Mouse (Mus musculus) hindbrain, postnatal 0 days (tissue): ENCODE data around the gene Pheta1. TPM values are rescaled to one million over a fixed set of nuclear protein-coding genes. Genes with fewer than 3 reads are reported as not detected.

Experiments
- ATAC-seq: fragments of 200-750 bp; cut with Nextera tagmentation; 2 replicates; pipeline ENCODE4 v1.8.0; 2017; ENCODE audit warnings: mild to moderate bottlenecking, moderate TSS enrichment, moderate library complexity
- DNase-seq: peaks from one replicate; pipeline ENCODE4 v3.0.0-alpha.2; 2015; ENCODE audit warnings: low spot score
- H3K27ac ChIP-seq: fragments of 300-500 bp; sonication (generic); 2 replicates; pipeline ENCODE4 v1.5.1; 2014; ENCODE audit warnings: mild to moderate bottlenecking
- H3K27me3 ChIP-seq: fragments of 300-500 bp; sonication (generic); 2 replicates; pipeline ENCODE4 v1.6.1; 2014; ENCODE audit warnings: low read length, mixed read lengths; ENCODE audit not compliant: insufficient read depth
- H3K36me3 ChIP-seq: fragments of 300-500 bp; sonication (generic); 2 replicates; pipeline ENCODE4 v1.6.1; 2014; ENCODE audit warnings: low read length, mixed read lengths; ENCODE audit not compliant: insufficient read depth
- H3K4me1 ChIP-seq: fragments of 300-500 bp; sonication (generic); 2 replicates; pipeline ENCODE4 v1.6.1; 2014; ENCODE audit warnings: antibody characterized with exemption, low read length, mixed read lengths; ENCODE audit not compliant: insufficient read depth
- H3K4me2 ChIP-seq: fragments of 300-500 bp; sonication (generic); 2 replicates; pipeline ENCODE4 v1.6.1; 2014; ENCODE audit warnings: low read depth, mild to moderate bottlenecking, low read length, moderate library complexity, mixed read lengths
- H3K4me3 ChIP-seq: fragments of 300-500 bp; sonication (generic); 2 replicates; pipeline ENCODE4 v1.5.1; 2014; ENCODE audit warnings: low read length
- H3K9ac ChIP-seq: fragments of 300-500 bp; sonication (generic); replicated peaks from 2 replicates; pipeline ENCODE4 v1.6.1; 2014; ENCODE audit warnings: mild to moderate bottlenecking, low read length, moderate library complexity, mixed read lengths
- H3K9me3 ChIP-seq: fragments of 300-500 bp; sonication (generic); 2 replicates; pipeline ENCODE4 v1.6.1; 2016; ENCODE audit warnings: low read length, mixed read lengths
- CTCF ChIP-seq: IDR thresholded peaks from 2 replicates; pipeline ENCODE4 v1.5.1; 2016; ENCODE audit warnings: antibody characterized with exemption, control low read depth, low read depth
- whole genome bisulfite sequencing: fragments of 180-500 bp; shearing (Covaris S2); extraction: QIAGEN DNeasy Blood & Tissue Kit; methylation state at CpG from one replicate; pipeline ENCODE4 v1.1.7; 2014; 5-methylcytosine and 5-hydroxymethylcytosine counted together
- polyA plus RNA-seq: library from polyadenylated mRNA; unstranded; fragments of >200 nt; fragmentation: Nextera tagmentation; extraction: Ambion mirVana; gene quantifications from 2 replicates; pipeline ENCODE4 v1.2.1, GENCODE M21; 2015
- total RNA-seq: library from RNA; depleted of rRNA; stranded (reverse); fragments of >200 nt; gene quantifications from 2 replicates; pipeline ENCODE4 v1.2.3, GENCODE M21; 2014

Gene Pheta1
- total and polyA plus RNA-seq, 2 experiments from 2014 or later: 28.3 to 52.5 TPM

- TF ChIP-seq CTCF: no peak
- ATAC-seq (no peak), DNase-seq (no peak)
- Histone ChIP-seq H3K4me3 (no peak overlapping the region), H3K4me1 (0 out of 2 replicates have a peak, but pooled peaks cover 5% of the 10 kb centered on the region), H3K27ac (no peak overlapping the region), H3K4me2 (no peak overlapping the region), H3K9me3 (no peaks in the 10 kb centered on the region), H3K9ac (no peak overlapping the region), H3K27me3 (no peaks in the 10 kb centered on the region), H3K36me3 (peaks cover 43% of the 10 kb centered on the region)
- WGBS: 97% methylated on average over 4 of the region's 4 CpGs
Observed at GRCm38 (mm10) chr5:121818862-121819261, 29.9 kb upstream of the Pheta1 start.

GRCm38 (mm10) chr5:121819559-121819958 is 29.2 kb upstream of the Pheta1 start:
- Histone ChIP-seq H3K9ac (no peak overlapping the region), H3K36me3 (peaks cover 37% of the 10 kb centered on the region), H3K4me2 (no peak overlapping the region), H3K27ac (no peak overlapping the region), H3K9me3 (no peaks in the 10 kb centered on the region), H3K27me3 (no peaks in the 10 kb centered on the region), H3K4me1 (0 out of 2 replicates have a peak, but pooled peaks cover 7% of the 10 kb centered on the region), H3K4me3 (no peak overlapping the region)
- TF ChIP-seq CTCF: no peak
- WGBS: 92% methylated on average over 5 of the region's 5 CpGs
- no peak for ATAC-seq
- no peak for DNase-seq

- no peak overlapping the region for H3K4me3 ChIP-seq
- H3K27me3 ChIP-seq: no peaks in the 10 kb centered on the region
- no peak overlapping the region for H3K27ac ChIP-seq
- H3K4me2 ChIP-seq: no peak overlapping the region
- no peak for TF ChIP-seq CTCF
- no peak for DNase-seq
- H3K9ac ChIP-seq: no peak overlapping the region
- H3K9me3 ChIP-seq: no peaks in the 10 kb centered on the region
- H3K36me3 ChIP-seq: peaks cover 37% of the 10 kb centered on the region
- no peak for ATAC-seq
- H3K4me1 ChIP-seq: 0 out of 2 replicates have a peak, but pooled peaks cover 7% of the 10 kb centered on the region
- WGBS: 93% methylated on average over 2 of the region's 2 CpGs
Observed at GRCm38 (mm10) chr5:121820161-121820560, 28.6 kb upstream of the Pheta1 start.

GRCm38 (mm10) chr5:121820657-121821056 is 28.1 kb upstream of the Pheta1 start:
- Histone ChIP-seq H3K4me1 (0 out of 2 replicates have a peak, but pooled peaks cover 7% of the 10 kb centered on the region), H3K9ac (no peak overlapping the region), H3K4me2 (no peak overlapping the region), H3K27me3 (no peaks in the 10 kb centered on the region), H3K36me3 (peaks cover 37% of the 10 kb centered on the region), H3K9me3 (no peaks in the 10 kb centered on the region), H3K27ac (no peak overlapping the region), H3K4me3 (no peak overlapping the region)
- ATAC-seq (no peak), DNase-seq (no peak)
- WGBS: 83% methylated on average over 3 of the region's 3 CpGs
- TF ChIP-seq CTCF: no peak

- Histone ChIP-seq H3K9ac (no peak overlapping the region), H3K9me3 (no peaks in the 10 kb centered on the region), H3K4me1 (0 out of 2 replicates have a peak, but pooled peaks cover 7% of the 10 kb centered on the region), H3K27me3 (no peaks in the 10 kb centered on the region), H3K4me2 (no peak overlapping the region), H3K36me3 (peaks cover 36% of the 10 kb centered on the region), H3K4me3 (no peak overlapping the region), H3K27ac (no peak overlapping the region)
- DNase-seq: no peak
- no peak for TF ChIP-seq CTCF
- WGBS: 85% methylated on average over 5 of the region's 5 CpGs
- no peak for ATAC-seq
Observed at GRCm38 (mm10) chr5:121821116-121821515, 27.7 kb upstream of the Pheta1 start.

GRCm38 (mm10) chr5:121821552-121821951 is 27.2 kb upstream of the Pheta1 start:
- Histone ChIP-seq H3K9me3 (no peaks in the 10 kb centered on the region), H3K4me1 (0 out of 2 replicates have a peak, but pooled peaks cover 7% of the 10 kb centered on the region), H3K4me2 (no peak overlapping the region), H3K9ac (no peak overlapping the region), H3K36me3 (peaks cover 31% of the 10 kb centered on the region), H3K4me3 (no peak overlapping the region), H3K27me3 (no peaks in the 10 kb centered on the region), H3K27ac (no peak overlapping the region)
- ATAC-seq (no peak), DNase-seq (no peak)
- no peak for TF ChIP-seq CTCF
- 67% methylated on average over 5 of the region's 5 CpGs for WGBS

- Histone ChIP-seq H3K4me3 (no peak overlapping the region), H3K27ac (peak overlapping the region; percentile 34; the same call in 1 of the 2 replicates), H3K9ac (no peak overlapping the region), H3K9me3 (no peaks in the 10 kb centered on the region), H3K4me1 (0 out of 2 replicates have a peak, but pooled peaks cover 7% of the 10 kb centered on the region), H3K4me2 (no peak overlapping the region), H3K27me3 (no peaks in the 10 kb centered on the region), H3K36me3 (peaks cover 17% of the 10 kb centered on the region)
- no peak for ATAC-seq
- TF ChIP-seq CTCF: no peak
- 68% methylated on average over 7 of the region's 7 CpGs for WGBS
- DNase-seq: no peak
Observed at GRCm38 (mm10) chr5:121822786-121823505, 25.8 kb upstream of the Pheta1 start.
